Mouse (Mus musculus) telencephalon, adult 2 months (tissue): ENCODE measurements around the gene AI661453.

Experiments used
- DNase-seq: peaks from one replicate; pipeline ENCODE4 v3.0.0-alpha.2; 2011; ENCODE audit warnings: low read depth, low spot score

The AI661453 gene

DNA sequence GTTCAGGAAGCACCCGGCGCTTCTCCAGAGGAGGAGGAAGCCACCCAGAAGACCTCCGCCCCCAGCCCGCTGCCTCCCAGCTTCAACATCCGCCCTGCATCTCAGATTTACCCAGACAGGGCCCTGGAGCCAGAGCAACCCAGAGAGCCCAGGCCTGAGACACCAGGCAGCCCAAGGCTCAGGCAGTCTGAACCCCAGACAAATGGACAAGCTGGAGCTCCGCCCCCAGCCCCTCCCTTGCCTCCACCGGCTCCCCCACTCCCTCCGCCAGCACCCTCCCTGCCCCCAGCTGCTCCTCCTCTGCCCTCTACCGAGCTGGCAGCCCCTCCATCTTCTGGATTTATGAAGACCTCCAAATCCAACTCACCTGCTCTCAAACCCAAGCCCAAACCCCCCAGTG lies 29.9 kb downstream of the AI661453 start:
- DNase-seq = no peak

GRCm38 (mm10) chr17:47467659-47468058 lies 31.2 kb downstream of the AI661453 start:
- no peak for DNase-seq

DNA sequence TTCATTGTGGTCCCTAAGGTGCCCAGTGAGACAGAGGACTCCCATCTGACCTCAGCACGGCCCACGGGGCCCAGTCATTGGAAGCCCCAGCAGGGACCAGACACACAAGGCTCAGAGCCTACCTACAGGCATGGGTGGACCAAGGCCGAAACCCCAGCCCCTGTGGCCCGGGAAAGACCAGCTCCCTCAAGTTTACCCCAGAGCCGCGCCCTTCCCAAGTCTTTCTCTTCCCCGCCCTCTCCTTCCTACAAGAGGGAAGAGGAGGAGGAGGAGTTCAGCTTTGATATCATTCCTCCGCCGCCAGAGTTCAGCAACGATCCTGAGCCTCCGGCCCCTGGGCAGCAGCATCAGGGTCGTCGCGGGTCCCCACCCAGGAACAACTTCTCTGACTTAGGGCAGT lies 31.6 kb downstream of the AI661453 start:
- no peak for DNase-seq

GRCm38 (mm10) chr17:47468466-47468865 lies 32.1 kb downstream of the AI661453 start:
- DNase-seq = no peak

- no peak for DNase-seq
These were observed 33.2 kb downstream of the AI661453 start for GRCm38 (mm10) chr17:47469642-47470041.

- DNase-seq = no peak
These were observed 33.7 kb downstream of the AI661453 start for GRCm38 (mm10) chr17:47470121-47470520.

DNA sequence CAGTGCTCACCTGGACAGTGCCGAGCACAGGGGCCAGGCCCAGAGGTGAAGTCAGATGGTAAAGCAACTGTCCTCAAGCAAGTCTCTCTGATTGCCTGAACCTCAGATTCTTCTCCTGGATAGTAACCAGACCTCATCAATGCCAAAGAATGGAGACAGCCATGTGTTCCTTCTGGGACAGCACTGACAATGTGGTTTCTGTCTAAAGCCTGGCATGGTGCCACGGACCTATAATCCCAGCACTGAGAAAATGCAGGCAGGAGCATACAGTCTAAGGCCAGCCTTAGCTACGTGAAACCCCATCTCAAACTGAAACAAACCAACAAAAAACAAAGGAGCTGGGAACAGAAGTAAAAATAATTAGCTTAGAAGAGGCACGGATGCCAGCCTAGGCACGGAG lies 34.3 kb downstream of the AI661453 start:
- no peak for DNase-seq

- no peak for DNase-seq
These were observed 36.3 kb downstream of the AI661453 start for GRCm38 (mm10) chr17:47472435-47473350.

DNA sequence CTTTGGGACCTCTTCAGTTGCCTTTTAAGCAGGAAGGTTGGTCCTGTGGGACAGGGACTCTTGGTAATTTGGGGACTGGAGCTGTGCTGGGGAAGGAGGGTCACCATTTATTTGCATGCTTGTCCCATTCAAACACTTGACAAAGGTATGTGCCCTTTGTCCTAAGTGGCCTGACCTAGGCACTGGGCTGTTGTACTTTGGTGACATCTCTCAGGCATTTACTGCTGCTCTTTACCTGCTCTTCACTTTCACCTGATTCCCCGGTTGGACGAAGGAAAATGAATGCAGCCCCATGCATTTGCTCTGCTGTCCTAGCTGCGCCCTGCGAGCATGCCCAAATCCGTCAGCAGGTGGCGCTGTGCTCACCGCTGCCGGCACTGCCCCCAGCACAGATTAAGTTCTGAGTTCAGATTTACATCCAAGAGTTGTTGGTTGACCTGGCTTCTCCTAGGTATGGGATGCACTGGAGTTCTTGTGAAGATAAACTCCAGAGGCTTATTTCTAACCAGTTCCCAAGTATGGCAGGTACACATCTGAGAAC lies 37.1 kb downstream of the AI661453 start:
- no peak for DNase-seq

- DNase-seq = no peak
These were observed 37.8 kb downstream of the AI661453 start for GRCm38 (mm10) chr17:47474250-47474649.

DNA sequence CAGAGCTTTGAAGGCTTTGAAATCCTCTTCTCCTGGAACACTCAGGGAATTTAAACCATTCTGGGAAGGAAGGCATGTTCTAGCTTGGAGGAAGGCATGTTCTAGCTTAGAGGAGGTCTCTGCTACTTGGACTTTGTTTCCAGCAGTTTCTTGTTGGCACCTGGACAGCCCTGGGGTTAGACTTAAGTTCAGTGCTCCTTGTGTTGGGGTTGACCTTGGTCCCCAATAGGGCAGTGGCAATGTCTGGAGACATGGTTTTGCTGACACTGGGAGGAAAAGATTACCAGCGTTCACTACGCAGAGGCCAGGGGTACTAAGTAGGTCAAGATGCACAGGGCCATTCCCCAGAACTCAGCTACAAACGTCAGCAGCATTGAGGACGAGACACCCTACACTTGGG lies 38.8 kb downstream of the AI661453 start:
- no peak for DNase-seq

GRCm38 (mm10) chr17:47475714-47476113 lies 39.3 kb downstream of the AI661453 start:
- no peak for DNase-seq

- no peak for DNase-seq
These were observed 43.5 kb downstream of the AI661453 start for GRCm38 (mm10) chr17:47479887-47480286.

DNA sequence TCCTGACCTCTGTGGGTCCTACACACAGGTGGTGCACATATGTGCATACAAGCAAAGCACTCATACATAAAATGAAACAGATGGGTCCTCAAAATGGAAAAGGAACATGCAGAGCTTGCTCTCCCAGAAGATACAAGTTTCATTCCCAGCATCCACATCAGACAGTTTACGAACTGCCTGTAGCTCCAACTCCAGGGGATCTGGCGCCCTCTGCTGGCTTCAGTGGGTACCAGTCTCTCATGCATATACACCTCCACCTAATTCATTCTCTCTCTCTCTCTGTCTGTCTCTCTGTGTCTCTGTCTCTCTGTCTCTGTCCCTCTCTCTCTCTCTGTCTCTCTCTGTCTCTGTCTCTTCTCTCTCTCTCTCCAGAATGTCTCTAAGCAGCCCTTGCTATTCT lies 46.0 kb downstream of the AI661453 start:
- no peak for DNase-seq

DNA sequence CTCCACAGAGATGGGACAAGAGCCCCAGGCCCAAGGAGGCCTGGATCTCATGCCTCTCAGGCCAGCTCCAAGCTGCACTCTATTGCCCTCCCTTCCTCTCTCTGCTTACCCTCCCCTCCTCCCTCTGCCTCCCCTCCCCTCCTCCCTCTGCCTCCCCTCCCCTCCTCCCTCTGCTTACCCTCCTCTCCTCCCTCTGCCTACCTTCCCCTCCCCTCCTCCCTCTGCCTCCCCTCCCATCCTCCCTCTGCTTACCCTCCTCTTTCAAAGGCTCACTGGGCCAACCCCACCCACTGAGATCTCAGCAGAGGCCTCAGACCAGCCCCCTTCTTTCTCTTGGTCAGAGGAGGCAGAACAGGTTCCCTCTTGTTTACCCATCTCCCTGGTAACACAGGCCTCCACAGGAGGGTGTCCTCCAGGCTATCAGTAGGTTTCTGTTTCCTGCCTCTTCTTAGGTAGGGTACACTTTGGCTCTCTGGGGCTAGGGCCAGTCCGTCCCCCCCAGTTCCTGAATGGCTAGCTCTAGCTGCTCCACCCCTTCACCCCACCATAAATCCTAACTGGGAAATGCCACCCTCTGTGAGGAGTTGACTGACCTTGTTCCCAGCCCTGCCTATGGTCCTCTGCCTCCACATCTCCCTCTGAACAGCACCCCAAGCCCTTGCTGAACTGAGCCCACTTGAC lies 48.0 kb downstream of the AI661453 start:
- DNase-seq = no peak

GRCm38 (mm10) chr17:47484993-47485392 lies 48.6 kb downstream of the AI661453 start:
- no peak for DNase-seq

GRCm38 (mm10) chr17:47485791-47486190 lies 49.4 kb downstream of the AI661453 start:
- DNase-seq = no peak

DNA sequence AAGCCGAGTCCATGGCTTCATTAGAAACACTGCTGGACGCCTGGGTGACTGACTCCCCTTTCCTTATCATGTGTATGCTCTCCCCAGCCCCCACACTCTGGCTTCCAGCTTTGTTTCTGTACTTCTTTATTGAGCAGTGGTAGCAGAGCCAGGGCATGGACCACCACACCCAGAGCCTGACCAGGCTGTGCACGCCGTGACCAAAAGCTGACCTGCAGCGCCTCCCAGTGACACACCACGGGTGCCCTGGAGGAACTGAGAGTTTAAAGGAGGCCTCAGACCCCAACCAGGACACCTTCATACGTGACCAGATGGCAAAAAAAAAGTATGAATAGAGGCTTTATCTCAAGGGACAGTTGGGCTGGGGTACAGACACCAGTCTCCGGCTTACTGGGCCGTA lies 54.4 kb downstream of the AI661453 start:
- no peak for DNase-seq

DNA sequence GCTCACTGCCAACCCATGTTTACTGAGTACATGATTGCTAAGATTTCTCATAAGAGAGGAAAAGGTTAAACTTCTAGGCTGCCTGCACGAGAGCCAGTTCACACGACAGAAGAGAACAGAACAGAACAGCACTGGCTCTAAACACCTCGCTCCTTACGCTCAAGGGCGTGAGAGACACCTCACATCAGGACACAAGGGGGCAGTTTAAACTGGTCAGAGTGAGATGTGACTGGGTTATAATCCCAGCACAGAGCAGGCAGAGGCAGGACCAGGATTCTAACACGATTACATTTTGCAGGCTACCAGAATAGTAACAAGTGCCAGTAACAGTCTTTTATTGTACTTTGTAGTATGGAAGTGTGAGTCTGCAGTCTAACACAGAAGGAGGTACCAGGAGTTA lies 56.3 kb downstream of the AI661453 start:
- no peak for DNase-seq

GRCm38 (mm10) chr17:47493653-47494052 lies 57.2 kb downstream of the AI661453 start:
- DNase-seq = no peak

DNA sequence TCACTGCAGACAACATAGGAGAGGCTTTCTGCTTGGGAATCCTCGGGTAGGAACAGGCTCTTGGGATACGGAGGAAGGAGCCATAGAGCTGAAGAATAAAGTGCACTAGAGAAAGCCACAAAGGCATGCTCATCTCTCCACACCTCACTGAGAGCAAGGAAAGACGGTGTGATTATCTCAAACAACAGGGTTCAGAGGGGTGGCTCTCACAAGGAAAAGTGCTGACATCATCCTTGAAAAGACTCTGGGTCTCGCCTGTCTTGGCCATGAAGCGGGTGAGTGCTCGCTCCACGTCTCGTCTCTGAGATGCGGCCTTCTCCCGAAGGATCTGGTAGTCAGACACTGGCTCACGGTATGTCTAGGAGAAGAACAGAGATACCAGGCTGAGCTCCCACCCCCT lies 57.7 kb downstream of the AI661453 start:
- no peak for DNase-seq

DNA sequence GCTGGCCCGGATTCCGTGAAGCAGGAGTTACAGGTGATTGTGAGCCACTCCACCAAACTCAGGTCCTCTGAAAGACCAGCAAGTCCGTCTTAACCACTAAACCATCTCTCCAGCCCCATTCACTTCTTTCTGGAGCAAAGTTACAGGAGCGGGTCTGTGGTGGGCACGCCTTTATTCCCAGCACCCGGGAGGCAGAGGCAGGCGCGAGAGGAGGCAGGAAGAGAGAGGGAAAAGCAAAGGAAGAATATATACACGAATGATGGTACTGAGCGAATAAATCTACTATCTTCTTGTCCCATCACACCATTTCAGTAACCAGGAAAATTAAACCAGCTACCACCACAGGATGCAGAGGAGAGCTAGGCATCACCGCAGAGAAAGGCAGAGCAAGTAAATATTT lies 65.1 kb downstream of the AI661453 start:
- no peak for DNase-seq
